Mouse (Mus musculus): ENCODE results near the gene Slc39a11.

DNA sequence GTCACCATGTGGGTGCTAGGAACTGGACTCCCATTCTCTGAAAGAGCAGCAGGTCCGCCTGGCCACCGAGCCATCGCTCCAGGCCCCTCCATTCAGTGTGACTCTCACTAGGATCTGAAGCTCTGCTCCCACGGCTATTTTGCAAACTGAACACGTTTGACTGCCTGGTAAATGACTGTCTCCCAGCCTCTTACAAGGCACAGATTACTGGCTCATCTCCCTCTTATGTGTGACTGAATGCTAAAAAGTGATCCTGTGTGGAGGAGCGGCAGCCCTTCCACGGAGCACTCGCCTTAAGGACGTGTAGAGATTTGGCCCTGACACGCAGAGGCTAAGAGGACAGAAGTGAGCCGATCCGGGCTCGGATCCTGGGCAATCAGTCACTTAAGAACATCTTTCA is 96.3 kb downstream of the Slc39a11 start:
- TF ChIP-seq POLR2A (IDR thresholded peaks at IDR 0.05; ENCODE audit: borderline replicate concordance, extremely low read depth, low read depth, low read length): no peak
- TF ChIP-seq CTCF (IDR thresholded peaks at IDR 0.05; ENCODE audit: insufficient read depth, low read length): no peak
